Mouse (Mus musculus) intestine, postnatal 0 days (tissue): ENCODE results near the gene Nol4l. TPM values are rescaled to one million over a fixed set of nuclear protein-coding genes. Genes with fewer than 3 reads are reported as not detected.

Experiments
- ATAC-seq: fragments of 200-750 bp; cut with Nextera tagmentation; 2 replicates; pipeline ENCODE4 v1.8.0; 2017; ENCODE audit warnings: mild to moderate bottlenecking, moderate TSS enrichment, moderate library complexity
- H3K27ac ChIP-seq: fragments of 300-500 bp; sonication (generic); 2 replicates; pipeline ENCODE4 v1.5.1; 2014; ENCODE audit warnings: mild to moderate bottlenecking, low read depth, low read length, moderate library complexity
- H3K27me3 ChIP-seq: fragments of 300-500 bp; sonication (generic); replicated peaks from 2 replicates; pipeline ENCODE4 v1.6.1; 2014; ENCODE audit warnings: low read length, mixed read lengths; ENCODE audit not compliant: control insufficient read depth, insufficient read depth
- H3K36me3 ChIP-seq: fragments of 300-500 bp; sonication (generic); 2 replicates; pipeline ENCODE4 v1.6.1; 2014; ENCODE audit warnings: mild to moderate bottlenecking, moderate library complexity; ENCODE audit not compliant: control insufficient read depth, insufficient read depth
- H3K4me1 ChIP-seq: fragments of 300-500 bp; sonication (generic); replicated peaks from 2 replicates; pipeline ENCODE4 v1.6.1; 2014; ENCODE audit warnings: antibody characterized with exemption, low read length, mixed read lengths; ENCODE audit not compliant: control insufficient read depth, insufficient read depth
- H3K4me2 ChIP-seq: fragments of 300-500 bp; sonication (generic); replicated peaks from 2 replicates; pipeline ENCODE4 v1.6.1; 2014; ENCODE audit warnings: low read depth, mild to moderate bottlenecking, moderate library complexity
- H3K4me3 ChIP-seq: fragments of 300-500 bp; sonication (generic); 2 replicates; pipeline ENCODE4 v1.5.1; 2014; ENCODE audit warnings: low read depth, low read length
- H3K9ac ChIP-seq: fragments of 300-500 bp; sonication (generic); 2 replicates; pipeline ENCODE4 v1.6.1; 2014; ENCODE audit warnings: mild to moderate bottlenecking, low read depth, low read length
- H3K9me3 ChIP-seq: fragments of 300-500 bp; sonication (generic); 2 replicates; pipeline ENCODE4 v1.6.1; 2016; ENCODE audit warnings: mixed run types; ENCODE audit not compliant: control insufficient read depth
- CTCF ChIP-seq: sonication (generic); IDR thresholded peaks from 2 replicates; pipeline ENCODE4 v1.5.1; 2016; ENCODE audit warnings: low read depth, mild to moderate bottlenecking, control low read depth, antibody characterized with exemption, moderate library complexity
- WGBS: fragments of 180-500 bp; shearing (Covaris S2); extraction: QIAGEN DNeasy Blood & Tissue Kit; methylation state at CpG from one replicate; pipeline ENCODE4 v1.1.7; 2014; 5-methylcytosine and 5-hydroxymethylcytosine counted together
- polyA plus RNA-seq: library from polyadenylated mRNA; unstranded; fragments of >200 nt; fragmentation: Nextera tagmentation; extraction: Ambion mirVana; gene quantifications from 2 replicates; pipeline ENCODE4 v1.2.1, GENCODE M21; 2015

Nol4l gene
- polyA plus RNA-seq, 1 experiment from 2014 or later, result 21.9 TPM

GRCm38 (mm10) chr2:153478583-153478982 is 51.2 kb downstream of the Nol4l start:
- ATAC-seq, result peak; percentile 62; the same call in 1 of the 2 replicates
- Histone ChIP-seq H3K27ac (no peak overlapping the region), H3K4me2 (no peak overlapping the region), H3K4me1 (peaks cover 12% of the 10 kb centered on the region; the same call in 1 of the 2 replicates), H3K9me3 (no peaks in the 10 kb centered on the region), H3K27me3 (no peaks in the 10 kb centered on the region), H3K9ac (no peak overlapping the region), H3K36me3 (no peaks in the 10 kb centered on the region; the same call in 1 of the 2 replicates), H3K4me3 (no peak overlapping the region)
- WGBS, result 14% methylated on average over 4 of the region's 4 CpGs
- peak; percentile 94 for TF ChIP-seq CTCF

GRCm38 (mm10) chr2:153475114-153476112 is 54.4 kb downstream of the Nol4l start:
- WGBS, result 19% methylated on average over 4 of the region's 4 CpGs
- H3K9ac ChIP-seq, result no peak overlapping the region; the same call in 1 of the 2 replicates

DNA sequence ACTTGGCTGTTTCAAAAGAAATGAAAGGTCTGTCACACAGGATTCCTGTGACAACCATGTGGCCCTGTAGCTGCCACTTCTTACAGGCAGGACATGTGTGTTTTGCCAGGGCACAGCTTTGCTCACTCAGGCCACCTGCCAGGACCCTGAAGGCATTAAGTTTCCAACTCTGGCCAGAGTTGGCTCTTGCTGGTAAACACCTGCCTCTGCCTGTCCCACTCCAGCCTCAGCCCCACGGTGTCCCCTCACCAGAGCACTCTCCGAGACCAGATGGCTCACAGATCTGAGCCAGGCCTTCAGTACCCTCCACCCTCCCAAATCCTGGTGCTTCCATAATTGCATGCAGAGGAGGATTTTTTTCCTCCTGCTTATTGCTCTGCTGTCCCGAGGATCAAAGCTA is 58.8 kb downstream of the Nol4l start:
- H3K27ac ChIP-seq, result no peak overlapping the region
- no peak for TF ChIP-seq CTCF
- peaks cover 7% of the 10 kb centered on the region; the same call in 1 of the 2 replicates for H3K4me1 ChIP-seq
- WGBS, result 45% methylated on average over 3 of the region's 3 CpGs
- no peak overlapping the region for H3K4me2 ChIP-seq
- no peaks in the 10 kb centered on the region for H3K27me3 ChIP-seq
- H3K4me3 ChIP-seq, result no peak overlapping the region
- H3K9me3 ChIP-seq, result no peaks in the 10 kb centered on the region
- ATAC-seq, result no peak
- no peak overlapping the region for H3K9ac ChIP-seq
- H3K36me3 ChIP-seq, result peaks cover 3% of the 10 kb centered on the region; the same call in 1 of the 2 replicates

More at GRCm38 (mm10) chr2:153475114-153476112, 54.4 kb downstream of the Nol4l start:
- Histone ChIP-seq H3K4me2 (no peak overlapping the region), H3K4me3 (no peak overlapping the region), H3K9me3 (no peaks in the 10 kb centered on the region), H3K4me1 (peaks cover 12% of the 10 kb centered on the region; the same call in 1 of the 2 replicates), H3K27me3 (no peaks in the 10 kb centered on the region), H3K27ac (peak overlapping the region; percentile 35; the same call in 1 of the 2 replicates), H3K36me3 (no peaks in the 10 kb centered on the region; the same call in 1 of the 2 replicates)
- peak; percentile 25 for ATAC-seq
- no peak for TF ChIP-seq CTCF

DNA sequence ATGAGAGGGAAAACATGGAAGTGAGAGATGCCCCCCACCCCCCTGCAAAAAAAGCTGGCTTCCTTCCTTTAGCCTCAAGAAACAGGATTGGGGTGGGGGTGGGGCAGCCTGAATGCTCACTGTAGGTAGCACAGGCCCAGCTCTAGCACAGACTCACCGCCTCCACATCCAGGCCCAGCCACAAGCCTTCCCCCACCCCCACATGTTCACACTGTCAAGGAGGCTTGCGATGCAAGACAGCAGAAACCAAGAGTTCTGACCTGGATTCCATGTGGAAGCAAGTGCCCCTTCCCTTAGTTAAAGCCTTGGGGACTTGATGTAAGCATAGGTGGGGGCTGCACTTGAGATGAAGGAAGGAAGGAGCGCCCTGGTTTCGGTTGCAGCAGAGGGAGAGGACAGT is 60.0 kb downstream of the Nol4l start:
- WGBS, result 64% methylated on average over 4 of the region's 4 CpGs
- Histone ChIP-seq H3K9ac (no peak overlapping the region), H3K4me2 (no peak overlapping the region), H3K27me3 (no peaks in the 10 kb centered on the region), H3K9me3 (no peaks in the 10 kb centered on the region), H3K36me3 (peaks cover 3% of the 10 kb centered on the region; the same call in 1 of the 2 replicates), H3K4me1 (no peaks in the 10 kb centered on the region), H3K4me3 (no peak overlapping the region), H3K27ac (no peak overlapping the region)
- TF ChIP-seq CTCF, result no peak
- ATAC-seq, result no peak

GRCm38 (mm10) chr2:153469317-153469716 is 60.5 kb downstream of the Nol4l start:
- no peak overlapping the region for H3K27ac ChIP-seq
- ATAC-seq, result no peak
- H3K9ac ChIP-seq, result no peak overlapping the region
- H3K27me3 ChIP-seq, result no peaks in the 10 kb centered on the region
- H3K36me3 ChIP-seq, result peaks cover 3% of the 10 kb centered on the region; the same call in 1 of the 2 replicates
- 49% methylated on average over 2 of the region's 2 CpGs for WGBS
- no peak overlapping the region for H3K4me3 ChIP-seq
- TF ChIP-seq CTCF, result no peak
- no peak overlapping the region for H3K4me2 ChIP-seq
- no peaks in the 10 kb centered on the region for H3K4me1 ChIP-seq
- no peaks in the 10 kb centered on the region for H3K9me3 ChIP-seq

GRCm38 (mm10) chr2:153467372-153467771 is 62.4 kb downstream of the Nol4l start:
- Histone ChIP-seq H3K36me3 (peaks cover 9% of the 10 kb centered on the region; the same call in 1 of the 2 replicates), H3K27ac (no peak overlapping the region), H3K4me1 (no peaks in the 10 kb centered on the region), H3K9me3 (no peaks in the 10 kb centered on the region), H3K4me2 (no peak overlapping the region), H3K27me3 (no peaks in the 10 kb centered on the region), H3K4me3 (no peak overlapping the region), H3K9ac (no peak overlapping the region)
- ATAC-seq, result no peak
- 87% methylated on average over 1 of the region's 1 CpGs for WGBS
- TF ChIP-seq CTCF, result no peak
